In genomic region chrX:71489353-71489752, GRCm38 (mm10) we compare ENCODE assay signal across 19 mouse cellular contexts. TPM values are rescaled to one million over a fixed set of nuclear protein-coding genes. Genes with fewer than 3 reads are reported as not detected.
DNase-seq lines count a peak whose midpoint lies in the region; TF ChIP-seq lines count a peak whose summit lies in the region.
"Had no signal": no experiment of that assay in that cellular context is flagged by ENCODE, and none has a peak within 500 bp of the region (broad histone marks: within the 10 kb centered on the region; RNA-seq: fewer than 3 reads in every experiment).

No protein-coding gene starts in this region.

- no peak overlapping the region for H3K27ac ChIP-seq in CH12.LX (ENCODE audit: insufficient read depth, low read depth)
- H3K27ac ChIP-seq: embryonic facial prominence, embryonic 10.5 days; embryonic facial prominence, embryonic 12.5 days; forebrain, embryonic 13.5 days; forebrain, embryonic 15.5 days had no signal

- H3K4me2 ChIP-seq in CH12.LX (ENCODE audit: insufficient read depth, low read depth, poor library complexity, severe bottlenecking): no peak overlapping the region; the same call in 1 of the 2 replicates
- H3K4me2 ChIP-seq: embryonic facial prominence, embryonic 12.5 days; forebrain, embryonic 13.5 days; forebrain, embryonic 15.5 days had no signal

- dilution Hi-C loops in CH12.LX (cut with MboI; ENCODE audit: extremely low pct_ligation_motif_present, extremely low pct_unique_long_range_greater_than_20kb, low sequenced_read_pairs): no loop called here

- no peaks in the 10 kb centered on the region for H3K79me2 ChIP-seq in CH12.LX (replicated peaks; ENCODE audit: control insufficient read depth, extremely low read depth, insufficient read depth, poor library complexity, severe bottlenecking)

- H3K4me1 ChIP-seq in CH12.LX (ENCODE audit: control insufficient read depth in 1 of 2, insufficient read depth in 2 of 2): peaks cover 4 to 29% of the 10 kb centered on the region in 2 experiments; a peak in 3 of 4 replicates
- H3K4me1 ChIP-seq: embryonic facial prominence, embryonic 12.5 days had no signal

- no peak overlapping the region for H3K9ac ChIP-seq in CH12.LX (ENCODE audit: insufficient read depth, low read depth)
- H3K9ac ChIP-seq: embryonic facial prominence, embryonic 12.5 days; forebrain, embryonic 13.5 days; forebrain, embryonic 15.5 days; forebrain, postnatal 0 days had no signal

- H3K9me3 ChIP-seq in CH12.LX (replicated peaks; ENCODE audit: low read length): no peaks in the 10 kb centered on the region
- H3K9me3 ChIP-seq: embryonic facial prominence, embryonic 10.5 days; embryonic facial prominence, embryonic 12.5 days; forebrain, embryonic 13.5 days; forebrain, embryonic 15.5 days had no signal

- no peak overlapping the region for H3K4me3 ChIP-seq in CH12.LX (replicated peaks in 1 of 3; ENCODE audit: low read depth in 2 of 3, low read length in 2 of 3, poor library complexity in 1 of 3)
- H3K4me3 ChIP-seq: embryonic facial prominence, embryonic 10.5 days; embryonic facial prominence, embryonic 12.5 days; forebrain, embryonic 13.5 days; forebrain, embryonic 15.5 days had no signal

- no peak for TF ChIP-seq CTCF in CH12.LX (conservative IDR thresholded peaks at IDR 0.05 in 1 of 2, IDR thresholded peaks at IDR 0.05 in 1 of 2; ENCODE audit: low read depth in 2 of 2, low read length in 2 of 2)

- TF ChIP-seq RAD21 in CH12.LX (IDR thresholded peaks at IDR 0.05; ENCODE audit: low read depth, low read length): no peak

- TF ChIP-seq POLR2A in CH12.LX (IDR thresholded peaks at IDR 0.05; ENCODE audit: low read depth, low read length): no peak

- no peaks in the 10 kb centered on the region for H3K27me3 ChIP-seq in CH12.LX (replicated peaks)
- H3K27me3 ChIP-seq in splenic B cell, adult 2 months (ENCODE audit: control insufficient read depth, insufficient read depth, low read length, poor library complexity, severe bottlenecking): no peaks in the 10 kb centered on the region
- H3K27me3 ChIP-seq: embryonic facial prominence, embryonic 12.5 days; forebrain, embryonic 13.5 days; forebrain, embryonic 15.5 days had no signal

- peaks cover 0 to 5% of the 10 kb centered on the region in 2 experiments for H3K36me3 ChIP-seq in CH12.LX (replicated peaks in 1 of 2; ENCODE audit: control insufficient read depth in 1 of 2, insufficient read depth in 1 of 2, low read length in 1 of 2)
- H3K36me3 ChIP-seq in splenic B cell, adult 2 months (ENCODE audit: control insufficient read depth, insufficient read depth, low read length, poor library complexity, severe bottlenecking): no peaks in the 10 kb centered on the region
- H3K36me3 ChIP-seq: embryonic facial prominence, embryonic 10.5 days; embryonic facial prominence, embryonic 12.5 days; forebrain, embryonic 15.5 days had no signal

- in situ Hi-C loops in CH12.LX (cut with MboI; ENCODE audit: low pct_ligation_motif_present, low pct_unique_long_range_greater_than_20kb, low sequenced_read_pairs): no loop called here

- TF ChIP-seq EP300 in CH12.LX (IDR thresholded peaks at IDR 0.05; ENCODE audit: low read length): peak; percentile 92

- DNase-seq in A20 (ENCODE audit: low read depth, low spot score) (peak; percentile 52), CH12.LX (ENCODE audit: extremely low read depth) (peak; percentile 76)
- peak; percentile 28 for DNase-seq in splenic B cell, adult 2 months (ENCODE audit: low read depth, low spot score)
- no peak for DNase-seq in kidney, adult 18-20 months
- no peak for DNase-seq in kidney, postnatal 4 days
- DNase-seq: adrenal gland, adult 8-10 months; adrenal gland, postnatal 14 days; adrenal gland, postnatal 36 days; B cell, adult 2 months; cerebellum, adult 11-12 months; cerebellum, adult 2 months; cerebellum, adult 9-10 months; cerebellum, postnatal 10 days; cerebellum, postnatal 25 days; forebrain, postnatal 0 days had no signal

TF ChIP-seq in CH12.LX, 34 proteins besides CTCF, POLR2A, EP300 and RAD21:
- TF ChIP-seq ZNF384 (IDR thresholded peaks at IDR 0.05; ENCODE audit: low read depth, low read length) (no peak), ETS1 (conservative IDR thresholded peaks at IDR 0.05; ENCODE audit: low read depth, low read length) (peak; percentile 42; the same call in 1 of the 2 replicates), MEF2A (IDR thresholded peaks at IDR 0.05; ENCODE audit: borderline replicate concordance, low read depth, low read length) (peak; percentile 72; the same call in 1 of the 2 replicates), BHLHE40 (IDR thresholded peaks at IDR 0.05; ENCODE audit: low read depth, low read length) (peak; percentile 78), SIN3A (IDR thresholded peaks at IDR 0.05; ENCODE audit: low read length) (no peak), JUN (IDR thresholded peaks at IDR 0.05; ENCODE audit: insufficient read depth, low read depth, low read length) (peak; percentile 74; the same call in 1 of the 2 replicates), JUND (conservative IDR thresholded peaks at IDR 0.05; ENCODE audit: low read depth, low read length) (peak; percentile 96), MAX (IDR thresholded peaks at IDR 0.05; ENCODE audit: low read length) (no peak), NELFE (IDR thresholded peaks at IDR 0.05; ENCODE audit: low read depth, low read length) (no peak), MAFK (IDR thresholded peaks at IDR 0.05; ENCODE audit: insufficient replicate concordance, low read length) (peak; percentile 58; the same call in 1 of the 2 replicates), IRF4 (IDR thresholded peaks at IDR 0.05; ENCODE audit: low read depth, low read length) (peak; percentile 92), ZC3H11A (IDR thresholded peaks at IDR 0.05; ENCODE audit: low read depth, low read length) (no peak), NRF1 (IDR thresholded peaks at IDR 0.05; ENCODE audit: low read depth, low read length) (no peak)

RNA-seq across cellular contexts. Expression of gene Cd99l2, which starts 3.3 kb away (rescaled TPM):
- total RNA-seq in CH12.LX (2012; rRNA removed) (8.8 and 9.9 TPM in 2 replicates), CH12.LX (2014; rRNA removed) (10.4 and 11.0 TPM in 2 replicates)
- polyA plus RNA-seq in CH12.LX (2012; ENCODE audit: insufficient read length, low read depth): 13.7 and 14.5 TPM in 2 replicates

Comparison
In these comparisons a context has a peak if more than half of its experiments do, and no peak if none do; other contexts are left out.
1. DNase-seq: peak in A20 (single experiment), CH12.LX (single experiment) and splenic B cell, adult 2 months (single experiment); none in kidney, adult 18-20 months (single experiment) and kidney, postnatal 4 days (0 of 2).